Mouse (Mus musculus) spleen, adult 2 months (tissue): ENCODE data around the gene Slc17a9.

Experiments used
- CTCF ChIP-seq: fragments of 200-500 bp; IDR thresholded peaks from 2 replicates; pipeline ENCODE4 v1.5.1; 2011; ENCODE audit warnings: mild to moderate bottlenecking, inconsistent platforms; ENCODE audit not compliant: insufficient read depth, insufficient read length, insufficient replicate concordance; ENCODE audit errors: extremely low read depth
- POLR2A ChIP-seq: fragments of 200-500 bp; IDR thresholded peaks from 2 replicates; pipeline ENCODE4 v1.6.1; 2011; ENCODE audit warnings: low read depth, low read length, inconsistent platforms

GRCm38 (mm10) chr2:180683524-180683923 is 41.5 kb upstream of the Slc17a9 start:
- TF ChIP-seq CTCF (no peak), POLR2A (no peak)
